Mouse (Mus musculus) ES-Bruce4 (cell line): ENCODE data around the gene Cib1.

ENCODE experiments used
- CTCF ChIP-seq: IDR thresholded peaks from one replicate; pipeline ENCODE4 v1.8.1; 2011; ENCODE audit warnings: low read depth, low read length
- EP300 ChIP-seq: IDR thresholded peaks from 2 replicates; pipeline ENCODE4 v1.6.1; 2011; ENCODE audit warnings: low read depth, low read length; ENCODE audit not compliant: insufficient read depth
- POLR2A ChIP-seq: IDR thresholded peaks from one replicate; pipeline ENCODE4 v1.8.1; 2011; ENCODE audit warnings: low read length; ENCODE audit not compliant: insufficient read depth

GRCm38 (mm10) chr7:80183969-80184368, 48.6 kb downstream of the Cib1 start:
- no peak for TF ChIP-seq CTCF
- no peak for TF ChIP-seq POLR2A
- TF ChIP-seq EP300: no peak
